Mouse (Mus musculus) heart, adult 2 months (tissue): Measurements from ENCODE around the gene Rcc2.

Experiments used
- CTCF ChIP-seq: fragments of 200-600 bp; IDR thresholded peaks from 2 replicates; pipeline ENCODE4 v1.8.1; 2022; ENCODE audit warnings: antibody characterized with exemption, mild to moderate bottlenecking, moderate library complexity
- EP300 ChIP-seq: fragments of 200-500 bp; IDR thresholded peaks from 2 replicates; pipeline ENCODE4 v1.6.1; 2011; ENCODE audit warnings: low read depth, low read length, control low read depth; ENCODE audit not compliant: insufficient read depth
- POLR2A ChIP-seq: fragments of 200-500 bp; IDR thresholded peaks from 2 replicates; pipeline ENCODE4 v1.6.1; 2011; ENCODE audit warnings: mild to moderate bottlenecking, low read depth, low read length, control low read depth; ENCODE audit not compliant: insufficient read depth

DNA sequence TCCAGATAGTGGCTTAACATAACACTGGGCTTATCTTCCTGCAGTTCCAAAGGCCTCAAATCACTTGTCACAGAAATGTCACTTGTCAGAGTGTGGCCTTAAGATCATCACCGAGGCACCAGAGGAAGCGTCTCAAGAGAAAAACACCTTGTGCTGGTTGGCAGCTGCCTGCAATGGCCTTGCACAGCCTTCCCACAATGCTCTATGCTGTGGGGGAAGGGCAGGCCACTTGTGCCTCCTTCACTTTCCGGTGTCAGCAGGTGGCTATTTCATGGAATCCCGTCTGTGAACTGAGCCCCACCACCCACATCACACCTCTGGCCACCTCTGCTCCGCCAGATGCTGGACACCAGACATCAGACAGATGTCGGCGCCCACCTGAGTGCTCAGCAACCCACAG lies 53.0 kb downstream of the Rcc2 start:
- TF ChIP-seq CTCF (no peak), POLR2A (no peak), EP300 (no peak)
